9 mouse cellular contexts compared by ENCODE assay signal in the genomic region with DNA sequence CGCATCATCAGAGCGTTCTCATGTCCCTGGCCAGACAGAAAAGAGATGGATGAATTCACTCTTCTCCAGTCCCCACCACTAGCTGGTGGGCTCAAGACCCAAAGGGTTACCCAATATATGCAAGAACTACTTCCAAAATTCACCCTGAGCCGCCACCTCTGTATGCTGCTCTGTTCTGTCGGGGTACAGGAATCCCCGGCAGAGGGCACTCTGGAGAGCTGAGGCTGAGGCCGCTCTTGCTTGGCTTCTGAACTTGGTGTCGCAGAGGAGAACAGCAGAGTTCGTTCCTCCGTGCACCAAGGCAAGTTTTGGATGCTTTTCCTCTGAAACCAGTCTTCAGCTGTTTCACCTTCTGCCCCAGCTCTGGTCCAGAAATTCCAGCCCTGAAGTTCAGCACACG.
DNase-seq lines count a peak whose midpoint lies in the region; ATAC-seq and TF ChIP-seq lines count a peak whose summit lies in the region.
"Had no signal": no experiment of that assay in that cellular context is flagged by ENCODE, and none has a peak within 500 bp of the region (broad histone marks: within the 10 kb centered on the region; RNA-seq: fewer than 3 reads in every experiment).

No protein-coding gene starts in this region.

- peaks cover 4% of the 10 kb centered on the region; the same call in 1 of the 2 replicates for H3K4me1 ChIP-seq in E14TG2a.4 (replicated peaks; ENCODE audit: low read depth, low read length)
- no peaks in the 10 kb centered on the region for H3K4me1 ChIP-seq in stomach, postnatal 0 days (replicated peaks; ENCODE audit: control insufficient read depth, insufficient read depth)

- TF ChIP-seq EP300 in stomach, postnatal 0 days (optimal IDR thresholded peaks at IDR 0.05): no peak

- H3K4me3 ChIP-seq in E14TG2a.4 (replicated peaks; ENCODE audit: low read length): no peak overlapping the region
- no peak overlapping the region for H3K4me3 ChIP-seq in stomach, postnatal 0 days (ENCODE audit: low read depth, low read length)
- H3K4me3 ChIP-seq: heart, embryonic 15.5 days had no signal

- no peak overlapping the region for H3K27ac ChIP-seq in stomach, postnatal 0 days (replicated peaks)
- H3K27ac ChIP-seq: heart, embryonic 15.5 days had no signal

- peak; percentile 53 for DNase-seq in layer of hippocampus, adult 11-12 months (ENCODE audit: low spot score)
- no peak for DNase-seq in layer of hippocampus, adult 8-10 months (ENCODE audit: low spot score in 2 of 2)
- peak; percentile 13 for DNase-seq in adrenal gland, adult 8-10 months
- peak; percentile 43 to 81 for DNase-seq in kidney, postnatal 36 days
- peak; percentile 31 for DNase-seq in stomach, postnatal 0 days (ENCODE audit: low spot score)
- no peak for DNase-seq in adipocyte (ENCODE audit: low spot score)
- no peak for DNase-seq in ovary, adult 18-20 months (ENCODE audit: low spot score)

- 62% methylated on average over 10 of the region's 10 CpGs for WGBS in stomach, postnatal 0 days

- peaks cover 25% of the 10 kb centered on the region for H3K9me3 ChIP-seq in E14TG2a.4 (ENCODE audit: low read length)
- H3K9me3 ChIP-seq in stomach, postnatal 0 days (ENCODE audit: control insufficient read depth, low read length): 0 out of 2 replicates have a peak, but pooled peaks cover 2% of the 10 kb centered on the region
- H3K9me3 ChIP-seq: heart, embryonic 15.5 days had no signal

- no peak overlapping the region for H3K9ac ChIP-seq in stomach, postnatal 0 days (ENCODE audit: low read length)
- H3K9ac ChIP-seq: heart, embryonic 15.5 days had no signal

- H3K36me3 ChIP-seq in E14TG2a.4 (ENCODE audit: insufficient read depth, low read length): no peaks in the 10 kb centered on the region
- H3K36me3 ChIP-seq in stomach, postnatal 0 days (ENCODE audit: control insufficient read depth, insufficient read depth, low read length): no peaks in the 10 kb centered on the region
- H3K36me3 ChIP-seq: heart, embryonic 15.5 days had no signal

- TF ChIP-seq CTCF in E14TG2a.4 (conservative IDR thresholded peaks at IDR 0.05; ENCODE audit: low read length): peak; percentile 47
- TF ChIP-seq CTCF in stomach, postnatal 0 days (IDR thresholded peaks at IDR 0.05; ENCODE audit: low read depth): peak; percentile 59

- peaks cover 24% of the 10 kb centered on the region for H3K27me3 ChIP-seq in E14TG2a.4 (ENCODE audit: insufficient read depth, low read length)
- H3K27me3 ChIP-seq in stomach, postnatal 0 days (ENCODE audit: control insufficient read depth, insufficient read depth, low read length): no peaks in the 10 kb centered on the region
- H3K27me3 ChIP-seq: heart, embryonic 15.5 days had no signal

- ATAC-seq in stomach, postnatal 0 days (ENCODE audit: low FRiP score, low TSS enrichment): no peak

- no peak overlapping the region for H3K4me2 ChIP-seq in stomach, postnatal 0 days (replicated peaks; ENCODE audit: low read depth)
- H3K4me2 ChIP-seq: heart, embryonic 15.5 days had no signal

Comparison
In these comparisons a context has a peak if more than half of its experiments do, and no peak if none do; other contexts are left out.
1. DNase-seq: peak in layer of hippocampus, adult 11-12 months (single experiment), adrenal gland, adult 8-10 months (single experiment), kidney, postnatal 36 days (2 of 2) and stomach, postnatal 0 days (single experiment); none in layer of hippocampus, adult 8-10 months (0 of 2), adipocyte (single experiment) and ovary, adult 18-20 months (single experiment).